19 mouse cellular contexts compared by ENCODE assay signal in the genomic region with DNA sequence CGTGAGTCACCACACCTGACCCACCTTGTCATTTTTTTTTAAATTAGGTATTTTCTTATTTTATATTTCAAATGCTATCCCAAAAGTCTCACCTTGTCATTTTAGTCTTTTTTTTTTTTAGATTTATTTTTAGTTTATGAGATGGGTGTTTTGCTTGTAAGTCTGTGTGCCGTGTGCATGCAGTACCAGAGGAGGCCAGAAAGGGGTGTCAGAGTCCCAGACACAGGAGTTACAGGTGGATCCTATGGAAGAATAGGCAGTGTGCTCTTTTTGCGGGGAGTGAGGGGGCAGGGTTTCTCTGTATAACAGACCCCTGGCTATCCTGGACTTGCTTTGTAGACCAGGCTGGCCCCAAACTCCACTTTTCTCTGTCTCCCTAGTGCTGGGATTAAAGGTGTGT. TPM values are rescaled to one million over a fixed set of nuclear protein-coding genes. Genes with fewer than 3 reads are reported as not detected.
A peak's percentile ranks its signal among the peaks of the same experiment; 100 is the strongest.
DNase-seq lines count a peak whose midpoint lies in the region; ATAC-seq and TF ChIP-seq lines count a peak whose summit lies in the region.
"Had no signal": no experiment of that assay in that cellular context is flagged by ENCODE, and none has a peak within 500 bp of the region (broad histone marks: within the 10 kb centered on the region; RNA-seq: fewer than 3 reads in every experiment).

No protein-coding gene starts in this region.

- TF ChIP-seq CTCF in layer of hippocampus, adult 2 months (conservative IDR thresholded peaks at IDR 0.05) = peak; percentile 48

- DNase-seq in CD4-positive, CD25-positive, alpha-beta regulatory T cell, adult 2 months (ENCODE audit: low read depth, low spot score) = peak; percentile 23
- DNase-seq in layer of hippocampus, adult 2 months (ENCODE audit: low spot score in 2 of 2) = no peak
- DNase-seq in layer of hippocampus, adult 9-11 months = no peak
- DNase-seq in retina, postnatal 1 day = peak; percentile 32
- no peak for DNase-seq in retina, embryonic 14.5 days (ENCODE audit: low spot score)
- no peak for DNase-seq in spleen, postnatal 10 days (ENCODE audit: low spot score in 2 of 2)
- no peak for DNase-seq in c-Kit-positive CD71-positive TER-119-positive erythroid progenitor cells, embryonic 14.5 days (ENCODE audit: low spot score)
- DNase-seq: cerebellum, adult 11-12 months; cerebellum, postnatal 36 days; gastrocnemius, postnatal 25 days; heart, postnatal 4 days; kidney, postnatal 10 days; liver, embryonic 13.5 days; thymus, postnatal 25 days had no signal

- H3K4me3 ChIP-seq in layer of hippocampus, adult 2 months = no peak overlapping the region
- H3K4me3 ChIP-seq: embryonic facial prominence, embryonic 12.5 days; liver, embryonic 13.5 days; neural tube, embryonic 12.5 days; stomach, embryonic 15.5 days had no signal

- H3K27ac ChIP-seq in layer of hippocampus, adult 2 months = no peak overlapping the region
- H3K27ac ChIP-seq: embryonic facial prominence, embryonic 12.5 days; liver, embryonic 13.5 days; neural tube, embryonic 12.5 days; stomach, embryonic 15.5 days had no signal

- ATAC-seq in CD4-positive, CD25-positive, alpha-beta regulatory T cell, adult 4 months = no peak
- ATAC-seq: midbrain, embryonic 16.5 days had no signal

RNA-seq across cellular contexts. Expression of a gene that starts 11.5 kb away (rescaled TPM):
- under 1 TPM in 1 of 2 experiments, not detected in 1; 0.12 TPM for polyA plus RNA-seq in CD4-positive, CD25-positive, alpha-beta regulatory T cell, adult 4 months (2017; shearing (Covaris generic))
- total RNA-seq in layer of hippocampus, adult 2 months (2021) = 1 to 10 TPM; 4.5 to 5.9 TPM

RNA-seq across cellular contexts. Expression of a gene that starts 23.5 kb away (rescaled TPM):
- polyA plus RNA-seq in CD4-positive, CD25-positive, alpha-beta regulatory T cell, adult 4 months (2017; shearing (Covaris generic)) = 1 to 10 TPM; 3.7 to 6.9 TPM
- total RNA-seq in layer of hippocampus, adult 2 months (2021) = 100 to 1,000 TPM; 110 TPM

RNA-seq across cellular contexts. Expression of a gene that starts 32.0 kb away (rescaled TPM):
- 1 to 10 TPM; 2.5 to 3.7 TPM for polyA plus RNA-seq in CD4-positive, CD25-positive, alpha-beta regulatory T cell, adult 4 months (2017; shearing (Covaris generic))
- 10 to 100 TPM in 1 of 2 experiments, 1 to 10 TPM in 1; 9.2 to 14.8 TPM for total RNA-seq in layer of hippocampus, adult 2 months (2021)

RNA-seq across cellular contexts. Expression of a gene that starts 39.8 kb away (rescaled TPM):
- 1 to 10 TPM; 6.6 to 7.6 TPM for polyA plus RNA-seq in CD4-positive, CD25-positive, alpha-beta regulatory T cell, adult 4 months (2017; shearing (Covaris generic))
- 1,000 to 10,000 TPM; 2,242 to 2,264 TPM for total RNA-seq in layer of hippocampus, adult 2 months (2021)

RNA-seq across cellular contexts. Expression of a gene that starts 46.3 kb away (rescaled TPM):
- not detected for polyA plus RNA-seq in CD4-positive, CD25-positive, alpha-beta regulatory T cell, adult 4 months (2017; shearing (Covaris generic))
- total RNA-seq in layer of hippocampus, adult 2 months (2021) = 1 to 10 TPM; 3.1 to 3.5 TPM

Comparison
In these comparisons a context has a peak if more than half of its experiments do, and no peak if none do; other contexts are left out.
1. DNase-seq: peak in CD4-positive, CD25-positive, alpha-beta regulatory T cell, adult 2 months (single experiment) and retina, postnatal 1 day (single experiment); none in layer of hippocampus, adult 2 months (0 of 2), layer of hippocampus, adult 9-11 months (single experiment), retina, embryonic 14.5 days (single experiment), spleen, postnatal 10 days (0 of 2) and c-Kit-positive CD71-positive TER-119-positive erythroid progenitor cells, embryonic 14.5 days (single experiment).